Comparison of ENCODE assay signal across 14 mouse cellular contexts in the genomic region with DNA sequence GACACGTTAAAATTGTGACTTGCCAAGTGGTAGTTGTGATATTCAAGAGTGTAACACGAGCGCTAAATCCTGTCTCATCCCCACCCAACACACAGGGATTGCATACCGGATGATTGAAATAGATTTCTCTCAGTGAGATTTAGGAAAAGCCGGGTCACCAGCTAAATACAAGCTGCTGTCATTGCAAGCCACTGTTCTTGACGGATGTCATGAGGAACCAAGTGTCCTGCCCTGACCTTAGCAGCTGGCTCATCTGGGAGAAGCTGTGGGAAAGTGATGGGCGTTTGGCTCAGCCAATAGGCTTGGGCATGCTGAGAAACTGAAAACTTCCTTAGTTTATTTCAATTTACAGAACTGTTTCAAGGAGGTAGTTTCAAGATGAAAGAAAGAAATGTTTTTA.
DNase-seq lines count a peak whose midpoint lies in the region; ATAC-seq lines count a peak whose summit lies in the region.
"Had no signal": no experiment of that assay in that cellular context is flagged by ENCODE, and none has a peak within 500 bp of the region (broad histone marks: within the 10 kb centered on the region; RNA-seq: fewer than 3 reads in every experiment).

No protein-coding gene starts in this region.

- H3K4me2 ChIP-seq in forebrain, embryonic 12.5 days: no peak overlapping the region
- H3K4me2 ChIP-seq: embryonic facial prominence, embryonic 15.5 days; liver, embryonic 11.5 days; midbrain, embryonic 13.5 days had no signal

- H3K4me3 ChIP-seq in forebrain, embryonic 12.5 days (replicated peaks): no peak overlapping the region
- no peak overlapping the region for H3K4me3 ChIP-seq in hindbrain, embryonic 10.5 days
- H3K4me3 ChIP-seq: embryonic facial prominence, embryonic 15.5 days; midbrain, embryonic 13.5 days had no signal

- H3K27me3 ChIP-seq in forebrain, embryonic 12.5 days: no peaks in the 10 kb centered on the region
- no peaks in the 10 kb centered on the region for H3K27me3 ChIP-seq in hindbrain, embryonic 10.5 days (ENCODE audit: insufficient read depth, poor library complexity, severe bottlenecking)
- H3K27me3 ChIP-seq: embryonic facial prominence, embryonic 15.5 days; midbrain, embryonic 13.5 days had no signal

- DNase-seq in adrenal gland, postnatal 10 days: peak; percentile 34
- no peak for DNase-seq in adrenal gland, adult 18-20 months (ENCODE audit: low spot score in 2 of 2)
- peak; percentile 25 to 32 for DNase-seq in spleen, postnatal 36 days (ENCODE audit: low spot score in 2 of 2)
- DNase-seq in spleen, adult 12 weeks (ENCODE audit: low spot score): no peak
- peak; percentile 75 to 85 for DNase-seq in kidney, postnatal 25 days
- no peak for DNase-seq in hindbrain, embryonic 10.5 days (ENCODE audit: low spot score)
- no peak for DNase-seq in cerebellum, adult 11 months
- DNase-seq: cerebellum, postnatal 10 days; right cerebral cortex, postnatal 4 days; thymus, adult 2 months had no signal

- no peaks in the 10 kb centered on the region for H3K9me3 ChIP-seq in forebrain, embryonic 12.5 days
- no peaks in the 10 kb centered on the region for H3K9me3 ChIP-seq in hindbrain, embryonic 10.5 days
- H3K9me3 ChIP-seq: embryonic facial prominence, embryonic 15.5 days; midbrain, embryonic 13.5 days had no signal

- no peak overlapping the region for H3K9ac ChIP-seq in forebrain, embryonic 12.5 days
- H3K9ac ChIP-seq: embryonic facial prominence, embryonic 15.5 days; midbrain, embryonic 13.5 days had no signal

- no peaks in the 10 kb centered on the region for H3K36me3 ChIP-seq in forebrain, embryonic 12.5 days (replicated peaks)
- H3K36me3 ChIP-seq in hindbrain, embryonic 10.5 days: no peaks in the 10 kb centered on the region
- H3K36me3 ChIP-seq: embryonic facial prominence, embryonic 15.5 days; midbrain, embryonic 13.5 days had no signal

- ATAC-seq in forebrain, embryonic 12.5 days (ENCODE audit: low FRiP score): no peak
- ATAC-seq: midbrain, embryonic 13.5 days had no signal

- 79% methylated on average over 7 of the region's 7 CpGs for WGBS in forebrain, embryonic 12.5 days
- 76% methylated on average over 7 of the region's 7 CpGs for WGBS in hindbrain, embryonic 10.5 days

- H3K4me1 ChIP-seq in forebrain, embryonic 12.5 days: no peaks in the 10 kb centered on the region
- no peaks in the 10 kb centered on the region for H3K4me1 ChIP-seq in hindbrain, embryonic 10.5 days (replicated peaks)
- H3K4me1 ChIP-seq: midbrain, embryonic 13.5 days had no signal

- H3K27ac ChIP-seq in forebrain, embryonic 12.5 days: no peak overlapping the region
- H3K27ac ChIP-seq in hindbrain, embryonic 10.5 days: no peak overlapping the region
- H3K27ac ChIP-seq: embryonic facial prominence, embryonic 15.5 days; midbrain, embryonic 13.5 days had no signal

Comparison
In these comparisons a context has a peak if more than half of its experiments do, and no peak if none do; other contexts are left out.
1. DNase-seq: peak in adrenal gland, postnatal 10 days (single experiment), spleen, postnatal 36 days (2 of 2) and kidney, postnatal 25 days (2 of 2); none in adrenal gland, adult 18-20 months (0 of 2), spleen, adult 12 weeks (single experiment), hindbrain, embryonic 10.5 days (single experiment) and cerebellum, adult 11 months (single experiment).